Mouse (Mus musculus) heart, embryonic 15.5 days (tissue): ENCODE results near the gene Fbxl14. TPM values are rescaled to one million over a fixed set of nuclear protein-coding genes. Genes with fewer than 3 reads are reported as not detected.

Source experiments
- ATAC-seq: fragments of 200-750 bp; cut with Nextera tagmentation; replicated peaks from 2 replicates; pipeline ENCODE4 v1.8.0; 2017; ENCODE audit warnings: low read depth, moderate TSS enrichment; ENCODE audit not compliant: insufficient number of reproducible peaks, insufficient read depth, low FRiP score
- H3K27ac ChIP-seq: fragments of 300-500 bp; sonication (generic); 2 replicates; pipeline ENCODE4 v1.5.1; 2015; ENCODE audit warnings: mild to moderate bottlenecking, inconsistent platforms
- H3K27me3 ChIP-seq: fragments of 300-500 bp; sonication (generic); 2 replicates; pipeline ENCODE4 v1.6.1; 2015; ENCODE audit warnings: inconsistent platforms
- H3K36me3 ChIP-seq: fragments of 300-500 bp; sonication (generic); 2 replicates; pipeline ENCODE4 v1.6.1; 2015; ENCODE audit warnings: mild to moderate bottlenecking, inconsistent platforms
- H3K4me1 ChIP-seq: fragments of 300-500 bp; sonication (generic); replicated peaks from 2 replicates; pipeline ENCODE4 v1.6.1; 2015; ENCODE audit warnings: inconsistent platforms
- H3K4me2 ChIP-seq: fragments of 300-500 bp; sonication (generic); 2 replicates; pipeline ENCODE4 v1.6.1; 2015; ENCODE audit warnings: inconsistent platforms, mild to moderate bottlenecking, moderate library complexity
- H3K4me3 ChIP-seq: fragments of 300-500 bp; sonication (generic); 2 replicates; pipeline ENCODE4 v1.5.1; 2015; ENCODE audit warnings: mild to moderate bottlenecking, inconsistent platforms
- H3K9ac ChIP-seq: fragments of 300-500 bp; sonication (generic); 2 replicates; pipeline ENCODE4 v1.6.1; 2015; ENCODE audit warnings: mild to moderate bottlenecking, inconsistent platforms
- H3K9me3 ChIP-seq: fragments of 300-500 bp; sonication (generic); replicated peaks from 2 replicates; pipeline ENCODE4 v1.6.1; 2016; ENCODE audit warnings: inconsistent platforms
- WGBS: fragments of 180-500 bp; shearing (Covaris S2); methylation state at CpG from one replicate; pipeline ENCODE4 v1.1.7; 2015; ENCODE audit warnings: mixed read lengths; 5-methylcytosine and 5-hydroxymethylcytosine counted together
- polyA plus RNA-seq: library from polyadenylated mRNA; unstranded; fragments of >200 nt; fragmentation: Nextera tagmentation; extraction: Ambion mirVana; gene quantifications from 2 replicates; pipeline ENCODE4 v1.2.1, GENCODE M21; 2015

The Fbxl14 gene
- polyA plus RNA-seq, 1 experiment from 2014 or later: 2.7 TPM

- no peak overlapping the region for H3K4me3 ChIP-seq
- no peak for ATAC-seq
- peaks cover 43% of the 10 kb centered on the region for H3K4me1 ChIP-seq
- H3K27me3 ChIP-seq: no peaks in the 10 kb centered on the region
- WGBS: 20% methylated on average over 2 of the region's 2 CpGs
- no peak overlapping the region for H3K9ac ChIP-seq
- no peaks in the 10 kb centered on the region for H3K9me3 ChIP-seq
- H3K27ac ChIP-seq: no peak overlapping the region
- no peak overlapping the region for H3K4me2 ChIP-seq
- H3K36me3 ChIP-seq: no peaks in the 10 kb centered on the region
Observed at GRCm38 (mm10) chr6:119485486-119485885, 6.0 kb downstream of the Fbxl14 start.

GRCm38 (mm10) chr6:119486381-119487084, 7.1 kb downstream of the Fbxl14 start:
- 84% methylated on average over 12 of the region's 12 CpGs for WGBS
- no peak overlapping the region for H3K4me2 ChIP-seq
- H3K9ac ChIP-seq: no peak overlapping the region
- H3K36me3 ChIP-seq: no peaks in the 10 kb centered on the region
- ATAC-seq: no peak
- H3K4me1 ChIP-seq: peaks cover 41% of the 10 kb centered on the region
- H3K27ac ChIP-seq: no peak overlapping the region
- H3K9me3 ChIP-seq: no peaks in the 10 kb centered on the region
- H3K4me3 ChIP-seq: no peak overlapping the region
- no peaks in the 10 kb centered on the region for H3K27me3 ChIP-seq

DNA sequence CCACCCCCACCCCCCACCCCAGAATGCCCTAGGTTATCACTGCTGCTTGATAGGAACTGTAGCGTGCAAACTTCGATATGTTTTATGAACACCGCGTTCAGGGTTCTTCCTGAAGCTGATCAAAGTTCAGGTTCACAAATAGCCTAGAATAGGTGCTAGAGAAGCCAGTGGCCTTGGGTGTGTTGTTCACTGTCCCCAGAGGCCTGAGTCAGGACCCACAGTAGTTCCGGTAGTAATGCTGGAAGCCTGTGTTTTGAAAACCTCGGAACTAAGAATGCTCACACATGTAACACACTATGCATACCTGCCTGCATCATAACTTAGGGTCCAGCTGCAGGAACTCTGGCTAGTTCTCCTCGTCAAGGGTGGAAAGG, 7.6 kb downstream of the Fbxl14 start:
- 80% methylated on average over 7 of the region's 7 CpGs for WGBS
- ATAC-seq: no peak
- Histone ChIP-seq H3K27ac (no peak overlapping the region), H3K9me3 (no peaks in the 10 kb centered on the region), H3K27me3 (no peaks in the 10 kb centered on the region), H3K4me2 (no peak overlapping the region), H3K36me3 (no peaks in the 10 kb centered on the region), H3K4me1 (peaks cover 36% of the 10 kb centered on the region), H3K9ac (no peak overlapping the region), H3K4me3 (no peak overlapping the region)

GRCm38 (mm10) chr6:119487619-119488018, 8.2 kb downstream of the Fbxl14 start:
- Histone ChIP-seq H3K36me3 (no peaks in the 10 kb centered on the region), H3K9me3 (no peaks in the 10 kb centered on the region), H3K27me3 (no peaks in the 10 kb centered on the region), H3K9ac (no peak overlapping the region), H3K27ac (no peak overlapping the region), H3K4me2 (no peak overlapping the region), H3K4me1 (peaks cover 32% of the 10 kb centered on the region), H3K4me3 (no peak overlapping the region)
- WGBS: 82% methylated on average over 9 of the region's 9 CpGs
- no peak for ATAC-seq

- no peak for ATAC-seq
- H3K27ac ChIP-seq: no peak overlapping the region
- H3K4me2 ChIP-seq: peak overlapping the region; percentile 38
- no peaks in the 10 kb centered on the region for H3K9me3 ChIP-seq
- H3K4me1 ChIP-seq: peaks cover 17% of the 10 kb centered on the region
- no peaks in the 10 kb centered on the region for H3K27me3 ChIP-seq
- H3K4me3 ChIP-seq: no peak overlapping the region
- no peaks in the 10 kb centered on the region for H3K36me3 ChIP-seq
- no peak overlapping the region for H3K9ac ChIP-seq
- WGBS: 10% methylated on average over 5 of the region's 5 CpGs
Observed at GRCm38 (mm10) chr6:119489765-119490164, 10.3 kb downstream of the Fbxl14 start.

DNA sequence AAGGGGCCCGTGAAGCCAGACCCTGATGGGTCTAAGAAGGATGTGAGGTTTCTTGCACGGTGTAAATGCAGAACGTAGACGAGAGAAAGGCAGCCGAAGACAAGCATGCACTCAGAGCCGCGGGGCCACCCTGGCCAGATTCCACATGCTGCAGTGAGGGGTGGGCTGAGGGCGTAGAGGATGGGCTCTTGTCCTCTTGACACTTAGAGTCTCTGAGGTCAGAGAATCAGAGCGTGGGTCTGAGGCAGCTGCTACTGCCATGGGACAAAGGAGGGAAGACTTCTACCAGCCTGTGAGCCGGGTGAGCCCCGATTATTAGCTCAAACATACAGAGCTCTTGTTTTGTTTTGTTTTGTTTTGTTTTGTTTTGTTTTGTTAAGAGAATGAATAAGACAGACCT, 11.1 kb downstream of the Fbxl14 start:
- Histone ChIP-seq H3K4me3 (no peak overlapping the region), H3K4me1 (peaks cover 13% of the 10 kb centered on the region), H3K36me3 (no peaks in the 10 kb centered on the region), H3K9me3 (no peaks in the 10 kb centered on the region), H3K27me3 (no peaks in the 10 kb centered on the region), H3K4me2 (peak overlapping the region; percentile 50), H3K27ac (no peak overlapping the region), H3K9ac (no peak overlapping the region)
- no peak for ATAC-seq
- 31% methylated on average over 11 of the region's 11 CpGs for WGBS

GRCm38 (mm10) chr6:119491006-119491405, 11.5 kb downstream of the Fbxl14 start:
- H3K4me1 ChIP-seq: peaks cover 11% of the 10 kb centered on the region
- 36% methylated on average over 11 of the region's 11 CpGs for WGBS
- no peaks in the 10 kb centered on the region for H3K36me3 ChIP-seq
- no peak overlapping the region for H3K9ac ChIP-seq
- H3K4me2 ChIP-seq: peak overlapping the region; percentile 50; the same call in 1 of the 2 replicates
- no peak overlapping the region for H3K27ac ChIP-seq
- no peak for ATAC-seq
- H3K27me3 ChIP-seq: no peaks in the 10 kb centered on the region
- H3K9me3 ChIP-seq: no peaks in the 10 kb centered on the region
- no peak overlapping the region for H3K4me3 ChIP-seq

- no peaks in the 10 kb centered on the region for H3K27me3 ChIP-seq
- 84% methylated on average over 9 of the region's 9 CpGs for WGBS
Observed at GRCm38 (mm10) chr6:119491997-119492629, 12.6 kb downstream of the Fbxl14 start.

DNA sequence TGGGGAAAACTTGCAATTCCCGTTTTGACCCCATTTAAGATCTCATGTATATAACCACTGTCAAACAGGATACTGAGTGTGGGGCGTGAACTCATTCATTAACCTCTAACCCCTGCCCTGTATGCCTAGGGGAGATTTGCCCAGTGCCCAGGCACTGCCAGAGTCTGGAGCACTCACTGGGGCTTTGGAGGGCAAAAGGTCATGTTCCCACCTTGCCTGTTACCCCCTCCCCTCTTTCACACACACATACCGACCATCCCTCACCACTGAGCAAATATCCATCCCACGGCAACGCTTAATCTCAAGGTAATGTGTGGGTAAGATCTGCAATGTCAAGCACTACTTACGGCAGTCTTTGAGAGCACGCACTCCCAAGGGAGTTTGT, 13.2 kb downstream of the Fbxl14 start:
- Histone ChIP-seq H3K27me3 (no peaks in the 10 kb centered on the region), H3K9ac (no peak overlapping the region), H3K36me3 (no peaks in the 10 kb centered on the region), H3K9me3 (no peaks in the 10 kb centered on the region), H3K4me1 (peaks cover 11% of the 10 kb centered on the region), H3K27ac (no peak overlapping the region), H3K4me2 (no peak overlapping the region), H3K4me3 (no peak overlapping the region)
- 58% methylated on average over 7 of the region's 7 CpGs for WGBS
- no peak for ATAC-seq

More at GRCm38 (mm10) chr6:119491997-119492629, 12.6 kb downstream of the Fbxl14 start:
- Histone ChIP-seq H3K4me2 (no peak overlapping the region), H3K4me1 (peaks cover 11% of the 10 kb centered on the region), H3K36me3 (no peaks in the 10 kb centered on the region), H3K9me3 (no peaks in the 10 kb centered on the region), H3K9ac (no peak overlapping the region), H3K27ac (no peak overlapping the region), H3K4me3 (no peak overlapping the region)
- no peak for ATAC-seq

DNA sequence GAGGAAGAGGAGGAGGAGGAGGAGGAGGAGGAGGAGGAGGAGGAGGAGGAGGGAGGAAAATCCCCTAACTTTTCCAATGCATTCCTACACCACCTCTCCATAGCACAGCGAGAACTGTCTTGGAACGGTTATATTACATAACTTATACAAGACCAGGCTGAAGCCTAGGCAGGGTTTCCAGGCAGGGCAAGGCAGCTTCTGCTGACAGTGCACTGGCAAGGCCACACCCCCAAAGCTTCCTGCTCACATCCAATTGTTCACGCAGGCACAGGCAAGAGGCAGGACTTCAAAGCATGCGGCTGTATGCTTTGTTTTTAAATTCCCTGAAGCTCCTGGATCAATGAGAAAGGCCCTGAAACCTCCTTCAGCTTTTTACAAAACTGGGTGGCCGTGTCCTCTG, 19.8 kb downstream of the Fbxl14 start:
- Histone ChIP-seq H3K4me3 (no peak overlapping the region), H3K27ac (no peak overlapping the region), H3K4me2 (no peak overlapping the region), H3K36me3 (no peaks in the 10 kb centered on the region), H3K27me3 (no peaks in the 10 kb centered on the region), H3K9me3 (no peaks in the 10 kb centered on the region), H3K4me1 (peaks cover 11% of the 10 kb centered on the region), H3K9ac (no peak overlapping the region)
- 41% methylated on average over 5 of the region's 5 CpGs for WGBS
- ATAC-seq: no peak

DNA sequence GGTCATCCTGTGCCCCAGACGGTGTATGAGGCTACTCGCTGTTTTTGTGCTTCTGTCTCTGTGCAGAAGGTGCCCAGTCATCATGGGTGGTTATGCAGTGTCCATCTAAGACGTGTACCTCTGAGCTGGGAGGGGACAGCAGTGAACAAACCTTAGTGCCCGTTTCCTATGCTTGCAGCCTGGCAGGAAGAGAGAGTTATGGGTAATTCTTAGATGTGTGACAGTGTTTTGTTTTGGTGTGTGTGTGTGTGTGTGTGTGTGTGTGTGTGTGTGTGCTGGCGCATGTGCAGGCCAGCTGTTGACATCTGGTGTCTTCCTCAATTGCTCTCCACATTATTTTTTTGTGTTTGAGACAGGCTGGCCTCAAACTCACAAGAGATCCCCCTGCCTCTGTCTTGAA, 20.6 kb downstream of the Fbxl14 start:
- no peaks in the 10 kb centered on the region for H3K9me3 ChIP-seq
- H3K27ac ChIP-seq: no peak overlapping the region
- no peak overlapping the region for H3K4me3 ChIP-seq
- no peak for ATAC-seq
- WGBS: 71% methylated on average over 5 of the region's 5 CpGs
- H3K4me1 ChIP-seq: peaks cover 15% of the 10 kb centered on the region
- no peak overlapping the region for H3K9ac ChIP-seq
- H3K4me2 ChIP-seq: no peak overlapping the region
- no peaks in the 10 kb centered on the region for H3K27me3 ChIP-seq
- no peaks in the 10 kb centered on the region for H3K36me3 ChIP-seq

- H3K36me3 ChIP-seq: no peaks in the 10 kb centered on the region
- no peak for ATAC-seq
- H3K27me3 ChIP-seq: no peaks in the 10 kb centered on the region
- 27% methylated on average over 9 of the region's 9 CpGs for WGBS
- no peak overlapping the region for H3K27ac ChIP-seq
- 0 out of 2 replicates have a peak overlapping the region, but pooled peaks have one; percentile 1 for H3K9ac ChIP-seq
- no peak overlapping the region for H3K4me3 ChIP-seq
- no peak overlapping the region for H3K4me2 ChIP-seq
- H3K4me1 ChIP-seq: peaks cover 15% of the 10 kb centered on the region
- no peaks in the 10 kb centered on the region for H3K9me3 ChIP-seq
Observed at GRCm38 (mm10) chr6:119502031-119502430, 22.6 kb downstream of the Fbxl14 start.
